Mouse (Mus musculus): ENCODE results near the gene Samd10. TPM values are rescaled to one million over a fixed set of nuclear protein-coding genes. Genes with fewer than 3 reads are reported as not detected.
A peak's percentile ranks its signal among the peaks of the same experiment; 100 is the strongest.

Samd10 gene
- total RNA-seq, 2 experiments from 2014 or later, result 2.7 to 3.2 TPM

GRCm38 (mm10) chr2:181593042-181593421 lies 6.0 kb downstream of the Samd10 start:
- DNase-seq, result no peak
- intact Hi-C loops (cut with DNase I), result no loop called here

GRCm38 (mm10) chr2:181592231-181593041 lies 6.6 kb downstream of the Samd10 start, which contains the start of gene Zfp512b:
Gene Zfp512b, minus strand, starts transcription at chr2:181592803.
- peak; percentile 75 to 76 for DNase-seq
- intact Hi-C loops (cut with DNase I), result no loop called here

DNA sequence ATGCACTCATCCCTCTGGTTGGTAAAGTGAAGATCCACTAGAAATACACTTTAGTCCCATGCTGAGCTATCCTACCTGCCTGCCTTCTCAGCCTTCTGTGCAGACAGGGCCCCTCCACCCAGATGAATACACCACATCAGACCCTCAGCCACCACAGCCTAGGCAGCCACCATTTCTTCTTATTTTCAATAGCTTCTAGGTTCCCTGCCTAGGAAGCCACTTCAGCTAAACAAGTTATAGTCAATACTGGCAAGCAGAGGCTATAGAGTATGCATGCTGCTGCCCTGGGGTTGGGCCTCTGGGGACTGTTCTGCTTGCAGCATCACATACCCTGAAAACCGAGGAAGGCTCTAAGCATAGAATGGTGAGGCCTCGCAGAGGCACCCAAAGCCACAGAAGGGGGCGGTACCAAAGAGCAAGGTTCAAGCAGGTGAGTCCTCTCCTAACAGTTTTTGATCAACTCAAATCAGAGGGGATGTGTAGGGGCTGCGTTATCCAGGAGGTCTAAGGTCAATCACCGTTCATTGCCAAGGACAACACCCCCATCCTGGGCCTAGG lies 7.4 kb downstream of the Samd10 start, which contains the start of gene Prpf6:
Gene Prpf6 (plus strand): TSS at position 341 of the 558 bp plus-strand sequence.
- no peak for DNase-seq
- intact Hi-C loops (cut with DNase I), result no loop called here

GRCm38 (mm10) chr2:181590471-181590870 lies 8.5 kb downstream of the Samd10 start:
- no peak for DNase-seq
- intact Hi-C loops (cut with DNase I), result no loop called here

DNA sequence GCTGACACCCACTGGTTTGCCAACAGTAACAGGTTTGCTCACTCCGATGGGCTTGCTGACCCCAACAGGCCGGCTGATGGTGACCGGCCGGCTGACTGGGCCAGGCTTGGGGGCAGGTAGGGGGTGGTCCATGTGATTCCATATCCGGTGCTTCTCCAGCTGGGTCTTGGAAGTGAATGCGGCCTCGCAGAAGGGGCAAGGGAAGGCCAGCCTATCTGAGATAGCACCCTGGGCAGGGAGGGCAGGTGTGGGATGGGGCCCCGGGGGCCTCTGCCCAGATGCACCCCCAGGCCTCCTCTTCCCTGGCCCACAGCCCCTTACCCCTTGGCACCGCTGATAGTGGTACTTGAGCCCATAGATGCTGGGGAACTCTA lies 9.3 kb downstream of the Samd10 start:
- no peak for DNase-seq
- intact Hi-C loops (cut with DNase I), result no loop called here

DNA sequence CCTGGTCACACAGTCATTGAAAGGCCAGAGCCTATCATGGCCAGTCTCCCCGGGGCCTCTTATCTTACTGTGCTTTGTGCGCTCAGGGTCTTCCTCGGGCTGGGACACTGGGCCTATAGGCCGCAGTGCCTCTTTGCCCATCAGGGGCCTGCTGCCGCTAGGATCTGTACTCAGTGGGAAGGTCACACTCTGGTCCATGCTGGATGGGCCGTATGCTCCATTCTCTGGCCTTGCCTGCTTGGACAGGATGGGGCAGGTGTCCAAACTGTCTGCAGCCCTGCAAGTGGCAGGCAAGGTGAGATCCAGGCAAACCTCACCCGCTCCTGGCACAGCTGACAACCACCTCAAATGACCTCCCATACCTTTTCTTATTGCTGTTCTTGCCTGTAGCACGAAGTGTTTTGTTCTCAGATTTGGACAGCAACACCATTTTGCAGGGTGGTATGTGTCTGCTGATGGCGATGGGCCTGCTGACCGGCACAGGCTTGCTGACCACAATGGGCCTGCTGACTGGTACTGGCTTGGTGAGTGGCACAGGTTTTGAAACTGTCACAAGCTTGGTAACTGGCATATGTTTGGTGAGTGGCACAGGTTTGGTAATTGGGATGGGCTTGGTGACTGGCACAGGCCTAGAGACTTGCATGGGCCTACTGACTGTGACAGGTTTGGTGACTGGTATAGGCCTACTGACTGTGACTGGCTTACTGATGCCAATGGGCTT lies 9.8 kb downstream of the Samd10 start:
- intact Hi-C loops (cut with DNase I), result no loop called here
- no peak for DNase-seq

DNA sequence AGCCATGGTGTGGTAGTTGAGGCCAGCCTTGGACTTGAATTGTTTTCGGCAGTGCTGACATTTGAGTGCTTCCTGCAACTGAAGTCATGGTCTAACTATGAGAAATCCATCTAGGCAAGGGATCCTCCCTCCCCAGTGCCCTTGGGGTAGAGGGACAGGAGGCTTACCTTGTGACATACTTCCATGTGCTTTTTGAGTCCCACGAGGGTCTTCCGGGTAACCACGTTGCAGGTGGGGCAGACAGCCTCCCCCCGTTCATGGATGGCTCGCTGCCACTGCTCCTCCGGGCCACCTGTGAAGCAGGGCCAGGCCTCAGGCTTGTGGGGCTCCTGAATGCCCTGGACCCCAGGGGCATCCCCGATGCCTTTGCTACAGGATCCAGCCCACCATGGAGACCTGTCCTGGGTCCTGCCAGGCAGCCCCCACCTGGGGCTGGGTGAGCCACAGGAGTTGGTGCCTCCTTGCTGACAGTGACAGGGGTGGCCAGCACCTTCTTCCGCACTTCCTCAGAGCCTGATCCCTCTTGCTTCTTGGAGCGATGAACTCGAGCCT lies 10.7 kb downstream of the Samd10 start:
- intact Hi-C loops (cut with DNase I), result no loop called here
- DNase-seq, result no peak

GRCm38 (mm10) chr2:181587796-181588195 lies 11.2 kb downstream of the Samd10 start:
- intact Hi-C loops (cut with DNase I), result no loop called here
- no peak for DNase-seq

GRCm38 (mm10) chr2:181586124-181586523 lies 12.9 kb downstream of the Samd10 start:
- intact Hi-C loops (cut with DNase I), result no loop called here
- no peak for DNase-seq

DNA sequence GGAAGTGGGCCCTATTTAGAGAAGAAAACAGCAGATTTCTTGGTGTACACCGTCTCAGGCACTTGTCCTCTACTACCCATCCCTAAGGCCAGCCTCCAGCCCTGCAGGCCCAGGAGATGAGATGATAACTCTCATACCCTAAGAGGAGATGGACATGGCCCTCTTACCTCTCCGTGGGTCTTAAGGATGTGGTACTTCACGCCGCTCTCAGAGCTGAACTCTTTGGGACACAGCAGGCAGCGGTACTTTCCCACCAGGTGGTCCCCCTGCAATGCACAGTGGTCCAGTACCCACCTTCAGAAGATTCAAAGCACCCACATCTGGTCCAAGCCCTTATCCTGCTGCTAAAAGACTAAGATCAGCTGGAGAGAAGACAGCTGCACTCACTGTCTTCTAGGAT lies 13.5 kb downstream of the Samd10 start:
- intact Hi-C loops (cut with DNase I), result no loop called here
- DNase-seq, result no peak

DNA sequence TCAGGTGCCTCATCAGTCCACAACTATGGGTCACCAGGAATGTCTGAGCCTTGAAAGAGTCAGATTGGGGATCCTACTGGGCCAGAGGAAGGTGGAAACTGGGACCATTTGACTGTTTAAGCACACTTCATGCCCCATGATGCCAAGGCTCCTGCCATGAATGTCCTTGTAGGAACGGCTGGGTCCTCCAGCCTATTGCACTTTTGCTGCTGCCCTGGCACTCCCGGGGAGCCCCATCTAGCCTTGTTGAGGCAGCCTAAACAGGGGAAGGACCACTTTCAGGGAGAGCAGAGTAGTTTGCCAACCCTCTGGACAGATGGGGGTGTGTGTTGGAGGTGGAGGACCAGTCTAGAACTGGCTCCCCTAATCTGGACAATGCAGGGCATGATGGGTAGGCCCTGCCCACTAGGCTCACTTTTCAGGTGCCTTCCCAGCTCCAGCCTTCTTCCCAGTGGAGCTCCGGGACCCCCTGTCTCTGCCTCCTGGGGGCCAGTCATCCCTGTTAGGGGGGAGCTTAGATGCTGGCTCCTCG lies 14.5 kb downstream of the Samd10 start, which contains the start of gene Uckl1:
Gene Uckl1 (minus strand): TSS at position 482 of the 532 bp plus-strand sequence.
- intact Hi-C loops (cut with DNase I), result no loop called here

GRCm38 (mm10) chr2:181583460-181584257 lies 15.4 kb downstream of the Samd10 start:
- intact Hi-C loops (cut with DNase I), result no loop called here
- no peak for DNase-seq

More for the DNA sequence above, 14.5 kb downstream of the Samd10 start, which contains the start of gene Uckl1:
- DNase-seq, result no peak

GRCm38 (mm10) chr2:181582939-181583338 lies 16.1 kb downstream of the Samd10 start:
- no peak for DNase-seq
- intact Hi-C loops (cut with DNase I), result no loop called here

- DNase-seq, result no peak
- intact Hi-C loops (cut with DNase I), result no loop called here
Observed at GRCm38 (mm10) chr2:181582358-181582757, 16.7 kb downstream of the Samd10 start.

DNA sequence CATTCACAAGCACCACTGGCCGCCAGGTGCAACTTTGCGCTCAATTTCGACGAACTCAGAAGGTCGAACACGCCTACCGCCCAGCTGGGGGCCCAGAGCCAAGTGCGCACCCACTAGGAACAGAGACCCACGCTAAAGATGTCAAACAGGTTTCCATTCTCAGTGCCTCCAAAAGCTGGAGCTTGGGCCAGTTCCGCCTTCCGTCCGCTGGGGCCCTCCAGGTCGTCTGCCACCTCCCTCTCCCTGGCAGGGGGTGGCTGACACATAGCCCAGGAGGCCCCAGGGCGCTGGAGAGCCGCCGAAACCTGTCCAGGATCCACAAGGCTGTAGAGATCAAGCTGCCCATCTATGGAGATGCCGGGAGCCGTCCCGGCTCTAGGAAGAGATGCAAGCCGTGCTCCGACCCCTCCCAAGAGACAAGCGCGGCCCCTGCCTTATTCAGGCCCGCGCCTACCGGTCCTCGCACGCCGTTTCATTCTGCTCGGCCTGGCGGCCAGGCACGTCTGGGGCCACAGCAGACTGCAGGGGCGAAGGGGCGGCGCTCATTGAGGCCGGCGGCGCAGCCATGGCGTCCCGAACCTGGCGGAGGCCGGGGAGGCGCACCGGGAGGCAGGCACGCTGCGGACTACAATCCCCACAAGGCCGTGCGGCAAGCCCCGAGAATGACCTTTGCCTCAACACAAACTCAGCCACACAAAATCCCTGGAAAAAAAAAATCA lies 17.5 kb downstream of the Samd10 start:
- DNase-seq, result peak; percentile 91 to 93
- intact Hi-C loops (cut with DNase I), result loop anchor here (2.0 kb wide), 2 partner anchors 61 to 189 kb away; partner anchors contain the start of gene Dnajc5

DNA sequence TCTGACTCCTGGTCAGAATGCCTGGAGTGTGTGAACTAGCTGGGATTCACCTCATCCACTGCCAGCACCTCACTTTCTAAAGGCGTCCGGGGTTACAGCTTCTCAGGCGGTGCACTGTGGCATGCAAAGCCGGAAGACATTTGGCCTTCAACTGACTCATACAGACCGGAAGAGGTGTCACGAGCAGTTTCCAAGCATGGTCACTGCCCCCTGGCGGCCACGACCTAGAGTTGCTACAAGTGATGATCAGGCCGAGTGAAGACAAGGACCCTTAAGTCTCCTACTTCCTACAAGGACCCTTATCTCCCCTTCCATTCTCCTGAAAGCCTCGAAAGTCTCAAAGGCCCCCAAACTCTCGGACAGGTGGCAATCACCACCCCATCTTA lies 18.0 kb downstream of the Samd10 start:
- intact Hi-C loops (cut with DNase I), result loop anchor here (2.0 kb wide), 2 partner anchors 60 to 188 kb away; partner anchors contain the start of gene Dnajc5
- peak; percentile 89 to 91 for DNase-seq

DNA sequence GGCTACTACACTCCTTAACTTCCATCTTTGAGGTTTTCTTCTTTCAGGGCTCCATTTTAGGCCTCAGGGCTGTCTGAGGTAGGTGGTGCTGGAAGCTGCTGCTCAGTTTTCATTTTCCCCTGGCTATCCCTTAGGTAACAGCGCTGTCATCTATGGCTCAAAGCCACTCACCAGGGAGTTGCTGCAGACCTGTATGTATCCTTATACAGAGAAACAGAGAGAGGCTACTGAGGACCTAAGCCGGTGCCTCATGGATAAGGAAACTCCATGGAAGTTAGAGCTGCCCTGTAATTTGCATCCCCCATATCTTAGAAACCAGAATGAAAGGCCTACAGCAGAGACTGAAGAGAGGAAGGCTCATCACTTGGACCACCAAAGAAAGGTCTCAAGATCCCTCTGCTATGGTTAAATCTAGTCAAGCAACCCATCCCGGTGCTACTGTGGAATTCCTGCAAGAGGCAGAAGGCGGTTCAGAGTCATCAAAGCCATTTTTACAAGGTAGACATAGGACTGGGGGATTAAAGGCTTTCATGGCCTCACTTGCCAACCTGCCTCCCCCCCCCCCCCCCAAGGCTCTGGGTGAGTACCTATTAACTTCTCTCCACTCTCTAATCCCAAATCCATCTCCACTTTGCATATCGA lies 18.8 kb downstream of the Samd10 start:
- intact Hi-C loops (cut with DNase I), result loop anchor here (2.0 kb wide), 2 partner anchors 59 to 187 kb away; partner anchors contain the start of gene Dnajc5
- DNase-seq, result no peak

- DNase-seq, result no peak
- intact Hi-C loops (cut with DNase I), result loop anchor here (2.0 kb wide), 2 partner anchors 59 to 187 kb away; partner anchors contain the start of gene Dnajc5
Observed at GRCm38 (mm10) chr2:181579681-181580080, 19.3 kb downstream of the Samd10 start.
